Mouse (Mus musculus) adrenal gland, adult 18-20 months (tissue): ENCODE measurements around the gene Defb30. TPM values are rescaled to one million over a fixed set of nuclear protein-coding genes. Genes with fewer than 3 reads are reported as not detected.

Experiments
- total RNA-seq, 2 experiments: library from RNA; stranded (reverse); gene quantifications; 1 replicate in 1 of 2; 2 replicates in 1 of 2; pipeline ENCODE4 v1.2.3; 2021

Defb30 gene
- total RNA-seq, 2 experiments from 2014 or later, result not detected

Other genes with a start within 250 kb of the Defb30 start
- gene Wdfy2, start 212.3 kb downstream of the Defb30 start, total RNA-seq, result 10 to 100 TPM; 20.0 to 33.7 TPM
- gene Defb48, start 65.5 kb downstream of the Defb30 start, total RNA-seq, result not detected
- gene Defb47, start 51.9 kb downstream of the Defb30 start, total RNA-seq, result not detected
- gene Defb43, start 38.2 kb downstream of the Defb30 start, total RNA-seq, result not detected
- gene Defb42, start 3.0 kb downstream of the Defb30 start, total RNA-seq, result 1 to 10 TPM in 1 of 2 experiments, under 1 TPM in 1; 0.30 to 1.1 TPM